Mouse (Mus musculus): ENCODE data around the gene Rps29. TPM values are rescaled to one million over a fixed set of nuclear protein-coding genes. Genes with fewer than 3 reads are reported as not detected.
"Not testable (repeated sequence)": the region's sequence is repeated elsewhere in the genome, so short reads cannot be mapped to it uniquely, and the experiment has no call there.

The Rps29 gene
- 1,298 and 1,520 TPM in 2 replicates for polyA plus RNA-seq (2014; fragmentation: Nextera tagmentation; extraction: Ambion mirVana)

- H3K4me2 ChIP-seq (ENCODE audit: low read length): peak within 1 kb of the TSS; percentile 67
- H3K4me1 ChIP-seq (ENCODE audit: control insufficient read depth in 2 of 2, insufficient read depth in 2 of 2, low read length in 2 of 2); H3K9me3 ChIP-seq (ENCODE audit: control insufficient read depth, low read length); H3K27me3 ChIP-seq (ENCODE audit: control insufficient read depth, insufficient read depth, low read length): not testable (repeated sequence)
- peak; percentile 99 for ATAC-seq (ENCODE audit: insufficient number of reproducible peaks, insufficient read depth, low FRiP score, low read depth)
- H3K27ac ChIP-seq (replicated peaks in 1 of 2; ENCODE audit: control insufficient read depth in 1 of 2, insufficient read depth in 1 of 2, low read depth in 2 of 2, low read length in 2 of 2): peak within 1 kb of the TSS; percentile 94 to 96
- H3K4me3 ChIP-seq (ENCODE audit: control insufficient read depth in 1 of 2, insufficient read depth in 1 of 2, low read depth in 1 of 2, low read length in 2 of 2): peak within 1 kb of the TSS; percentile 78 to 94
- 1% methylated on average over 57 of the region's 68 CpGs for WGBS
- H3K36me3 ChIP-seq (ENCODE audit: control insufficient read depth, insufficient read depth, low read length): peaks cover 22% of the 10 kb centered on the region
- H3K9ac ChIP-seq (ENCODE audit: low read length): peak within 1 kb of the TSS; percentile 97
These were observed at the start of gene Rps29 for GRCm38 (mm10) chr12:69158765-69159577. TSS of gene Rps29 (minus strand) at chr12:69159186.

- Histone ChIP-seq H3K36me3 (ENCODE audit: control insufficient read depth, insufficient read depth, low read length) (peaks cover 50% of the 10 kb centered on the region), H3K27me3 (ENCODE audit: control insufficient read depth, insufficient read depth, low read length) (no peaks in the 10 kb centered on the region), H3K4me3 (ENCODE audit: control insufficient read depth in 1 of 2, insufficient read depth in 1 of 2, low read depth in 1 of 2, low read length in 2 of 2) (no peak overlapping the region), H3K4me2 (ENCODE audit: low read length) (no peak overlapping the region), H3K9me3 (ENCODE audit: control insufficient read depth, low read length) (no peaks in the 10 kb centered on the region), H3K9ac (ENCODE audit: low read length) (no peak overlapping the region), H3K4me1 (ENCODE audit: control insufficient read depth in 2 of 2, insufficient read depth in 2 of 2, low read length in 2 of 2) (no peaks in the 10 kb centered on the region), H3K27ac (replicated peaks in 1 of 2; ENCODE audit: control insufficient read depth in 1 of 2, insufficient read depth in 1 of 2, low read depth in 2 of 2, low read length in 2 of 2) (no peak overlapping the region)
- no peak for ATAC-seq (ENCODE audit: insufficient number of reproducible peaks, insufficient read depth, low FRiP score, low read depth)
- WGBS: 88% methylated on average over 2 of the region's 2 CpGs
These were observed 49.5 kb upstream of the Rps29 start for GRCm38 (mm10) chr12:69208520-69208919.

GRCm38 (mm10) chr12:69207926-69208325 lies 48.9 kb upstream of the Rps29 start:
- H3K9ac ChIP-seq (ENCODE audit: low read length): no peak overlapping the region
- no peak overlapping the region for H3K27ac ChIP-seq (replicated peaks in 1 of 2; ENCODE audit: control insufficient read depth in 1 of 2, insufficient read depth in 1 of 2, low read depth in 2 of 2, low read length in 2 of 2)
- no peaks in the 10 kb centered on the region for H3K27me3 ChIP-seq (ENCODE audit: control insufficient read depth, insufficient read depth, low read length)
- peaks cover 51% of the 10 kb centered on the region for H3K36me3 ChIP-seq (ENCODE audit: control insufficient read depth, insufficient read depth, low read length)
- H3K4me1 ChIP-seq (ENCODE audit: control insufficient read depth in 2 of 2, insufficient read depth in 2 of 2, low read length in 2 of 2): no peaks in the 10 kb centered on the region
- H3K4me2 ChIP-seq (ENCODE audit: low read length): no peak overlapping the region
- H3K9me3 ChIP-seq (ENCODE audit: control insufficient read depth, low read length): no peaks in the 10 kb centered on the region
- ATAC-seq (ENCODE audit: insufficient number of reproducible peaks, insufficient read depth, low FRiP score, low read depth): no peak
- no peak overlapping the region for H3K4me3 ChIP-seq (ENCODE audit: control insufficient read depth in 1 of 2, insufficient read depth in 1 of 2, low read depth in 1 of 2, low read length in 2 of 2)
- WGBS: 93% methylated on average over 7 of the region's 7 CpGs

- no peak overlapping the region for H3K4me3 ChIP-seq (ENCODE audit: control insufficient read depth in 1 of 2, insufficient read depth in 1 of 2, low read depth in 1 of 2, low read length in 2 of 2)
- no peaks in the 10 kb centered on the region for H3K27me3 ChIP-seq (ENCODE audit: control insufficient read depth, insufficient read depth, low read length)
- no peaks in the 10 kb centered on the region for H3K9me3 ChIP-seq (ENCODE audit: control insufficient read depth, low read length)
- peaks cover 51% of the 10 kb centered on the region for H3K36me3 ChIP-seq (ENCODE audit: control insufficient read depth, insufficient read depth, low read length)
- no peaks in the 10 kb centered on the region for H3K4me1 ChIP-seq (ENCODE audit: control insufficient read depth in 2 of 2, insufficient read depth in 2 of 2, low read length in 2 of 2)
- 91% methylated on average over 8 of the region's 8 CpGs for WGBS
- no peak overlapping the region for H3K27ac ChIP-seq (replicated peaks in 1 of 2; ENCODE audit: control insufficient read depth in 1 of 2, insufficient read depth in 1 of 2, low read depth in 2 of 2, low read length in 2 of 2)
- no peak for ATAC-seq (ENCODE audit: insufficient number of reproducible peaks, insufficient read depth, low FRiP score, low read depth)
- H3K4me2 ChIP-seq (ENCODE audit: low read length): no peak overlapping the region
- H3K9ac ChIP-seq (ENCODE audit: low read length): no peak overlapping the region
These were observed 48.4 kb upstream of the Rps29 start for GRCm38 (mm10) chr12:69207396-69207795.

GRCm38 (mm10) chr12:69204052-69204833 lies 45.3 kb upstream of the Rps29 start, which contains the start of gene Gm49384:
TSS of gene Gm49384 (minus strand) at chr12:69204267.
- H3K4me3 ChIP-seq (ENCODE audit: control insufficient read depth in 1 of 2, insufficient read depth in 1 of 2, low read depth in 1 of 2, low read length in 2 of 2): no peak within 1 kb of the TSS
- H3K4me2 ChIP-seq (ENCODE audit: low read length): no peak within 1 kb of the TSS
- H3K36me3 ChIP-seq (ENCODE audit: control insufficient read depth, insufficient read depth, low read length): peaks cover 61% of the 10 kb centered on the region
- 0 out of 4 replicates have a peak, but pooled peaks cover 0 to under 1% of the 10 kb centered on the region in 2 experiments for H3K4me1 ChIP-seq (ENCODE audit: control insufficient read depth in 2 of 2, insufficient read depth in 2 of 2, low read length in 2 of 2)
- 86% methylated on average over 16 of the region's 16 CpGs for WGBS
- no peak within 1 kb of the TSS for H3K27ac ChIP-seq (replicated peaks in 1 of 2; ENCODE audit: control insufficient read depth in 1 of 2, insufficient read depth in 1 of 2, low read depth in 2 of 2, low read length in 2 of 2)
- no peaks in the 10 kb centered on the region for H3K9me3 ChIP-seq (ENCODE audit: control insufficient read depth, low read length)
- no peak for ATAC-seq (ENCODE audit: insufficient number of reproducible peaks, insufficient read depth, low FRiP score, low read depth)
- no peak within 1 kb of the TSS for H3K9ac ChIP-seq (ENCODE audit: low read length)
- no peaks in the 10 kb centered on the region for H3K27me3 ChIP-seq (ENCODE audit: control insufficient read depth, insufficient read depth, low read length)

GRCm38 (mm10) chr12:69198985-69199384 lies 40.0 kb upstream of the Rps29 start:
- Histone ChIP-seq H3K9ac (ENCODE audit: low read length) (peak overlapping the region; percentile 92), H3K36me3 (ENCODE audit: control insufficient read depth, insufficient read depth, low read length) (peaks cover 44% of the 10 kb centered on the region), H3K27me3 (ENCODE audit: control insufficient read depth, insufficient read depth, low read length) (no peaks in the 10 kb centered on the region), H3K9me3 (ENCODE audit: control insufficient read depth, low read length) (no peaks in the 10 kb centered on the region), H3K4me1 (ENCODE audit: control insufficient read depth in 2 of 2, insufficient read depth in 2 of 2, low read length in 2 of 2) (peaks cover 0 to 19% of the 10 kb centered on the region in 2 experiments; a peak in 3 of 4 replicates), H3K4me2 (ENCODE audit: low read length) (peak overlapping the region; percentile 94), H3K4me3 (ENCODE audit: control insufficient read depth in 1 of 2, insufficient read depth in 1 of 2, low read depth in 1 of 2, low read length in 2 of 2) (no peak overlapping the region), H3K27ac (replicated peaks in 1 of 2; ENCODE audit: control insufficient read depth in 1 of 2, insufficient read depth in 1 of 2, low read depth in 2 of 2, low read length in 2 of 2) (no peak overlapping the region)
- ATAC-seq (ENCODE audit: insufficient number of reproducible peaks, insufficient read depth, low FRiP score, low read depth): no peak

- Histone ChIP-seq H3K4me3 (ENCODE audit: control insufficient read depth in 1 of 2, insufficient read depth in 1 of 2, low read depth in 1 of 2, low read length in 2 of 2) (peak within 1 kb of the TSS; percentile 74 to 98), H3K4me1 (ENCODE audit: control insufficient read depth in 2 of 2, insufficient read depth in 2 of 2, low read length in 2 of 2) (peaks cover 0 to 19% of the 10 kb centered on the region in 2 experiments; a peak in 3 of 4 replicates), H3K27me3 (ENCODE audit: control insufficient read depth, insufficient read depth, low read length) (no peaks in the 10 kb centered on the region), H3K9me3 (ENCODE audit: control insufficient read depth, low read length) (no peaks in the 10 kb centered on the region), H3K9ac (ENCODE audit: low read length) (peak within 1 kb of the TSS; percentile 92), H3K27ac (replicated peaks in 1 of 2; ENCODE audit: control insufficient read depth in 1 of 2, insufficient read depth in 1 of 2, low read depth in 2 of 2, low read length in 2 of 2) (peak within 1 kb of the TSS; percentile 87 to 93), H3K4me2 (ENCODE audit: low read length) (peak within 1 kb of the TSS; percentile 94), H3K36me3 (ENCODE audit: control insufficient read depth, insufficient read depth, low read length) (peaks cover 40% of the 10 kb centered on the region)
- WGBS: 1% methylated on average over 18 of the region's 18 CpGs
- ATAC-seq (ENCODE audit: insufficient number of reproducible peaks, insufficient read depth, low FRiP score, low read depth): peak; percentile 8; the same call in 1 of the 2 replicates
These were observed 39.2 kb upstream of the Rps29 start, which contains the start of gene Dnaaf2 for GRCm38 (mm10) chr12:69198164-69198535. TSS of gene Dnaaf2 (minus strand) at chr12:69198429.
